Mouse (Mus musculus) spleen, adult 2 months (tissue): ENCODE results near the gene Thap8. TPM values are rescaled to one million over a fixed set of nuclear protein-coding genes. Genes with fewer than 3 reads are reported as not detected.
A peak's percentile ranks its signal among the peaks of the same experiment; 100 is the strongest.

Source experiments
- DNase-seq, 2 experiments: peaks; one replicate each; pipeline versions ENCODE4 v3.0.0 to v3.0.0-alpha.2; 2012 to 2021; ENCODE audit warnings: low spot score in 2 of 2, low read depth in 1 of 2
- H3K27ac ChIP-seq: fragments of 200-500 bp; 2 replicates; pipeline ENCODE4 v1.5.1; 2012; ENCODE audit warnings: low read length, inconsistent platforms; ENCODE audit not compliant: insufficient read depth
- H3K27me3 ChIP-seq: fragments of 200-500 bp; 2 replicates; pipeline ENCODE4 v1.6.1; 2012; ENCODE audit warnings: mild to moderate bottlenecking, moderate library complexity, low read length, inconsistent platforms; ENCODE audit not compliant: control insufficient read depth, insufficient read depth
- H3K36me3 ChIP-seq: fragments of 200-500 bp; 2 replicates; pipeline ENCODE4 v1.6.1; 2012; ENCODE audit warnings: mild to moderate bottlenecking, low read length, inconsistent platforms; ENCODE audit not compliant: control insufficient read depth, insufficient read depth
- H3K4me1 ChIP-seq: fragments of 200-500 bp; 2 replicates; pipeline ENCODE4 v1.6.1; 2011; ENCODE audit warnings: inconsistent platforms; ENCODE audit not compliant: control insufficient read depth, insufficient read depth, insufficient read length
- H3K4me3 ChIP-seq: fragments of 200-500 bp; 2 replicates; pipeline ENCODE4 v1.5.1; 2011; ENCODE audit warnings: mild to moderate bottlenecking, inconsistent platforms; ENCODE audit not compliant: insufficient read depth, insufficient read length; ENCODE audit errors: extremely low read depth
- CTCF ChIP-seq: fragments of 200-500 bp; IDR thresholded peaks from 2 replicates; pipeline ENCODE4 v1.5.1; 2011; ENCODE audit warnings: mild to moderate bottlenecking, inconsistent platforms; ENCODE audit not compliant: insufficient read depth, insufficient read length, insufficient replicate concordance; ENCODE audit errors: extremely low read depth
- POLR2A ChIP-seq: fragments of 200-500 bp; IDR thresholded peaks from 2 replicates; pipeline ENCODE4 v1.6.1; 2011; ENCODE audit warnings: low read depth, low read length, inconsistent platforms
- WGBS: fragments of 180-500 bp; shearing (Covaris S2); methylation state at CpG from one replicate; pipeline ENCODE4 v1.1.7; 2018; 5-methylcytosine and 5-hydroxymethylcytosine counted together
- polyA plus RNA-seq: library from polyadenylated mRNA; depleted of rRNA; stranded (reverse); fragments of >200 nt; gene quantifications from 2 replicates; pipeline ENCODE4 v1.2.3, GENCODE M21; 2012

The Thap8 gene
- polyA plus RNA-seq, 1 experiment: 0.14 TPM

DNA sequence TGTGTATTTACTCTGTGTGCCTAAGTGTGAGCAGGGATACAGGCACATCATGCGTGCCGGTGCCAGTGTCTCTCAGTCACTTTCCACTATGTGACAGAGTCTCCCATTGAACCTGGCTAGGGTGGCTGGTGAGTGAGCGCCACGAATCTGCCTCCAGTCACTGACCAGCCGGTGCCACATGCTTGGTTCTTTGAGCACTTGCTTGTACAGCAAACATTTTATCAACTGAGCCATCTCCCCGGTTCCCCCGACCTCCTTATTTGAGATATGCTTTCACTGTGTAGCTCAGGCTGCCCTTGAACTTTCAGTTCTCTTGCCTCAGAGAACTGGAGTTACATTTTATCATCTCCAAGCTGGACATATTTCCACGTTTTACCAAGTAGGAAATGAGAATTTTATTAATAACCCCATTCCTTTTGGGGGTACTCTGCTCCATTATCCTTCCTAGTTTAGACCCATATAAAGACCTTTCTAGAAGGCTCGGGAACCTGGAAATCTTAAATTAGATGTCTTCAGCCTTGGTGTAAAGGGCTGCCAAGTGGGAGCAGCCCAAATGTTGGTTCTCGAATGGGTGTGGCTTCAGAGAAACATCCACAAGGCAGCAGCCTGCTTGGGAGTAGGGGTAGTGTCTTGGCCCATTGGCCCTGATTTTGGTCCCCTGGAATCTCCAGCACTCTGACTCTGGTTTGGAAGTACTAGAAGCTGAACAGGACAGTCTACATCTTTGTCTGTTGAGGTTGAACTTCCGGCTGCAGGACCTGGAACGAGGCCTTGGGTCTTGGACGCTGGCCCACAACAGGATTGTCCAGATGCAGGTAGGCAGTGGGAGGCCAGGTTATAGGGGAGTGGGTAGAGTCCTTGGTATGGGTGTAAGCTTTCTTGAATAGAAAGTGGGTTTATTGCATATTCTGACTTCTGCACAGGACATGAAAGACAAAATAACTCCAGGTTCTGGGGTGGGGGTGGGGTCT is 36.0 kb downstream of the Thap8 start:
- no peaks in the 10 kb centered on the region for H3K27me3 ChIP-seq
- H3K4me1 ChIP-seq: peaks cover 2% of the 10 kb centered on the region; the same call in 1 of the 2 replicates
- H3K4me3 ChIP-seq: no peak overlapping the region
- TF ChIP-seq CTCF (no peak), POLR2A (no peak)
- H3K27ac ChIP-seq: no peak overlapping the region
- DNase-seq: no peak
- 81% methylated on average over 13 of the region's 13 CpGs for WGBS
- peaks cover 3% of the 10 kb centered on the region for H3K36me3 ChIP-seq

DNA sequence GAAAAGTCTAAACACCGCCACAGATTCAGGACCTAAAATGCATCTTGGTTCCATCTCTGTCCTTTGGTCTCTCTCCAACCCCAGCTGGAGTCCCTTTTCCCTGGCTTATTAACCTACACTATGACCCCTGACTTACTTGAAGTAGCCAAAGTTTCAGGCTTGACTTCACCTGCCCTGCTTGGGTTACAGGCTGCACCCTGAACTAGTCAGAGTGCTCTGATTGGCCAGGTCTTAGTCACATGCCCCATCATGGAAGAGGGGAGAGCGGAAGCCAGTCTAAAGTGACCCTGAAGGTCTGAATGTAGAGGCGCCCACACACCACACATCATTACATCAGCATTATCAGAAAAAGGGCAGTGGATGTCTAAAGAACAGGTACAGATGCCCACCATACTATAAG is 38.2 kb downstream of the Thap8 start:
- Histone ChIP-seq H3K27ac (no peak overlapping the region), H3K36me3 (peaks cover 1% of the 10 kb centered on the region), H3K4me3 (no peak overlapping the region), H3K27me3 (no peaks in the 10 kb centered on the region), H3K4me1 (peaks cover 5% of the 10 kb centered on the region; the same call in 1 of the 2 replicates)
- TF ChIP-seq POLR2A (no peak), CTCF (no peak)
- WGBS: 98% methylated on average over 3 of the region's 3 CpGs
- DNase-seq: no peak

DNA sequence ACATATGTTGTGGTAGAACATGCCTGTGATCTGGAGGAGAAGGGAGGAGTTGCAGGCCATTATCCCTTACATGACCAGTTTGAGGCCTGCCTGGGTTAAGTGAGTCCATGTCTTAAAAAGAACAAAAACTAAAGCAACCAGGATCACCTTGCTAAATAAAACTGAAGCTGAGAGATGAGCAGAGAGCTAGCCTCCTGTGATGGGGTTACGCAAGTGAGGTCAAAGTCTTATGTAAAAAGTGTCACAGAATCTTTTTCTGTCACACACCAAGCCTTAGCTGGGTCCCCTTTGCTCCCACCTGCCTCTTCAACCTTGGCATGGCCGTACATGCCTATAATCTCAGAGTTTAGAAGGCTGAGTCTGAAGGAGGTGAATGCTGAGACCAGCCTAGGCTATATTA is 41.1 kb downstream of the Thap8 start:
- no peak for DNase-seq
- H3K36me3 ChIP-seq: no peaks in the 10 kb centered on the region
- H3K27ac ChIP-seq: no peak overlapping the region
- peaks cover 5% of the 10 kb centered on the region; the same call in 1 of the 2 replicates for H3K4me1 ChIP-seq
- no peak overlapping the region for H3K4me3 ChIP-seq
- H3K27me3 ChIP-seq: no peaks in the 10 kb centered on the region
- TF ChIP-seq POLR2A (no peak), CTCF (no peak)
- WGBS: 90% methylated on average over 2 of the region's 2 CpGs

DNA sequence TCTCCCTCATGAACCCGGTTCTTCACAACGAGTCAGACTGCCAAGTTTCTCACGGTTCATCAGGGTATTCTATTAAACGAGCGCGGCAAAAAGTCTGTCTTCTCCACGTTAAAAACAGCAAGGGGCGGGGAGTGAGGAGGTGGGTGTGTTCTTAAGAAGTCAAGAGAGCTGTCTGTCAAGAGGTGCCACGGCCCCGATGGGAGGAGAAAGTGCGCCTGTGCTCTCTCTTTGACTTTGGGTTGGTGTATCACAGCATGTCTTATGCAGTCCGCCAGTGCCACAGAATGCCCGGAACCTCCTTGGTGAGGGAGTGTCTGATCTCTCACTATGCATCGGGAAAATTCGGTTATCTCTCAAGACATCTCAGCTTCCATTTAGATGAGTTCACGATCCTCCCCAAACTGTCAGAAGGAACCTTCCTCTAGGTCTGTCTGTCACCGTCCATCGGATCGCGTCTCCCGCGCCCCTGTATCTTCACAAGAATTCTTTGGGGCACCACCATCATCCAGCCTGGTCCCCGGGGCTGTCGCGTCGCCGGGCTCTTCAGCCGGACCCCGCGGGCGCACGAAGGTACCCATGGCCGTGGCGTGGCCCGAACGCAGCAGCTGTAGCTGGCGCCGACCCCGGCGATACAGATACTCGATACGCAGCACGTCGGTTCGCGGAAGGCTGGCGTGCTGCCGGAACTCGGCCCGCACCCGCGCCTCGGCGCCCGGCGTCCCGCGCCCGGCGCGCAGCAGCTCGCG is 41.8 kb downstream of the Thap8 start, which contains the start of gene E130208F15Rik:
TSS of gene E130208F15Rik (plus strand) at position 202 of the 746 bp plus-strand sequence.
- Histone ChIP-seq H3K27me3 (no peaks in the 10 kb centered on the region), H3K27ac (peak within 1 kb of the TSS; percentile 93), H3K4me1 (peaks cover 5% of the 10 kb centered on the region; the same call in 1 of the 2 replicates), H3K4me3 (peak within 1 kb of the TSS; percentile 76), H3K36me3 (no peaks in the 10 kb centered on the region)
- TF ChIP-seq POLR2A: peak; percentile 41; the same call in 1 of the 2 replicates
- TF ChIP-seq CTCF: no peak
- WGBS: under 1% methylated on average over 63 of the region's 63 CpGs
- peak; percentile 63 to 71 for DNase-seq

DNA sequence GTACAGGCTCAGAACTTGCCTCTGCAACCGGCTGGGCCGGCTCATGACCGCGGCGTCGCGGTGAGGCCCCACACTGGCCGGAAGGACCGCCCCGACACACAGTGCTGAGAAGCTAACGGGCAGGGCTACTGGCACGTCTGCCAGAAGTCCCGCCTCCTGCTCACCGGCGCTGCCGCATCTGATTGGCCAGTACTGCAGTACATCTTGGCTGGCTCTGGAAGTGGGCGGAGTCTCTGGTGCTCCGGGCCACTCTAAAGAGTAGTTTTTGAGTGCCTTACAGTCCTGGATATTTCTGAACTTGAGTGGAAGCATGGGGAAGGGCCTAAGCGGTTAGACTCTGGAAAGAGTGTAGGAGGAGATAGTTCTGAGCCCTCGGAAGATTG is 42.4 kb downstream of the Thap8 start:
- Histone ChIP-seq H3K4me3 (peak overlapping the region; percentile 76), H3K27ac (peak overlapping the region; percentile 93), H3K27me3 (no peaks in the 10 kb centered on the region), H3K36me3 (no peaks in the 10 kb centered on the region), H3K4me1 (peaks cover 5% of the 10 kb centered on the region; the same call in 1 of the 2 replicates)
- 1% methylated on average over 20 of the region's 20 CpGs for WGBS
- peak; percentile 92 to 97 for DNase-seq
- TF ChIP-seq CTCF (no peak), POLR2A (peak; percentile 65; the same call in 1 of the 2 replicates)

DNA sequence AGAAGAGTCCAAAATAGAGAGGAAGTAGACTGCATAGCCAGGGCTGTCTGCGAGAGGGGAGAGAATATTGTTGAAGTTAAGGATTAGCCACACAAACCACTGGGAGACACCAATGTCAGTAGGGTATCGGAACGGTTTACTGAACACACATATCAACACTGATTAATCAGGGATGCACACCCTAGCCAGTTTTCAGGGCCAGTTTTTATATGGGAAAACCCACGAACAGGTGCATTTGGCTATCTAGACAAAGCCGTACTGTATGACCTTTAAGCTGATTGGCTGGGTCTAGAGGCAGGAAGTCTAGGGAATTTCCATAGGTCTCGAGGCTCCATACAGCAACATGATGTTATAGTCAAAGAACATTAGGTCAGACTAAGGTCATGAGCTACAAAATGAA is 43.0 kb downstream of the Thap8 start:
- H3K4me1 ChIP-seq: peaks cover 5% of the 10 kb centered on the region; the same call in 1 of the 2 replicates
- WGBS: 3% methylated on average over 6 of the region's 6 CpGs
- no peaks in the 10 kb centered on the region for H3K36me3 ChIP-seq
- TF ChIP-seq POLR2A (no peak), CTCF (no peak)
- peak overlapping the region; percentile 76 for H3K4me3 ChIP-seq
- DNase-seq: peak in 1 of 2 experiments; percentile 49
- H3K27me3 ChIP-seq: no peaks in the 10 kb centered on the region
- H3K27ac ChIP-seq: peak overlapping the region; percentile 93
